In the genomic region with DNA sequence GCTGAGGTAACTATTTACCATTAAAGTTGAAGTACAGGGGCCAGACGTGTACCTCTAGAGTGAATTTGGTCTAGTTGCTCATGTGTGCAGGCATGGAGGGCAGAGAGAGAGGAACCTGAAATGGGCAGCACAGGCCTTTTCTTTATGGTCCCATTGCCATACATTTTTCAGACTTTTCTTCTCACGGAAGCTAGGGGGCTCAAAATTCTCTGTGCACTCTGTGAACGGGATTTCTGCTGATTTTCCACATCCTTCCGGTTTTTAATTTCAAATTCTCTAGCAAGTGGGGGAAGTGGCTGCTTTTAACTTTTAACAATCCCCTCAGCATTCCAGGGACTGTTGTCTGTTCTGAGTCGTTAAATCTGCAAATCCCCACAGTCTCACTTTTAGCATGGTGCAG, we compare ENCODE assay signal across 24 mouse cellular contexts.
DNase-seq lines count a peak whose midpoint lies in the region; ATAC-seq and TF ChIP-seq lines count a peak whose summit lies in the region.
"Had no signal": no experiment of that assay in that cellular context is flagged by ENCODE, and none has a peak within 500 bp of the region (broad histone marks: within the 10 kb centered on the region; RNA-seq: fewer than 3 reads in every experiment).

No protein-coding gene starts in this region.

- H3K9ac ChIP-seq in heart, adult 2 months (ENCODE audit: low read depth, low read length) = no peak overlapping the region
- no peak overlapping the region for H3K9ac ChIP-seq in kidney, embryonic 15.5 days
- no peak overlapping the region for H3K9ac ChIP-seq in liver, postnatal 0 days (replicated peaks)
- H3K9ac ChIP-seq in liver, embryonic 11.5 days (ENCODE audit: low read depth, low read length) = no peak overlapping the region
- H3K9ac ChIP-seq: embryonic facial prominence, embryonic 15.5 days; forebrain, embryonic 12.5 days; heart, embryonic 12.5 days; hindbrain, embryonic 12.5 days had no signal

- H3K9me3 ChIP-seq in kidney, embryonic 15.5 days (replicated peaks) = no peaks in the 10 kb centered on the region
- H3K9me3 ChIP-seq in liver, postnatal 0 days (ENCODE audit: low read length) = no peaks in the 10 kb centered on the region
- no peaks in the 10 kb centered on the region for H3K9me3 ChIP-seq in liver, embryonic 11.5 days (ENCODE audit: control insufficient read depth, low read length)
- H3K9me3 ChIP-seq: embryonic facial prominence, embryonic 15.5 days; forebrain, embryonic 12.5 days; heart, embryonic 12.5 days; hindbrain, embryonic 12.5 days; midbrain, embryonic 10.5 days had no signal

- H3K4me1 ChIP-seq in heart, adult 2 months (ENCODE audit: control insufficient read depth, insufficient read depth, low read length) = no peaks in the 10 kb centered on the region
- peaks cover 19% of the 10 kb centered on the region for H3K4me1 ChIP-seq in kidney, embryonic 15.5 days
- H3K4me1 ChIP-seq in liver, postnatal 0 days (ENCODE audit: insufficient read depth) = no peaks in the 10 kb centered on the region
- H3K4me1 ChIP-seq in liver, embryonic 11.5 days (replicated peaks; ENCODE audit: control insufficient read depth, insufficient read depth, low read length) = no peaks in the 10 kb centered on the region

- intact Hi-C loops in heart, adult 2 months (cut with DNase I) = no loop called here
- intact Hi-C loops in heart, postnatal 36 days (cut with DNase I) = no loop called here

- H3K27me3 ChIP-seq in heart, adult 2 months (ENCODE audit: control insufficient read depth, insufficient read depth, low read length) = no peaks in the 10 kb centered on the region
- H3K27me3 ChIP-seq in kidney, embryonic 15.5 days = no peaks in the 10 kb centered on the region
- no peaks in the 10 kb centered on the region for H3K27me3 ChIP-seq in liver, postnatal 0 days (ENCODE audit: insufficient read depth, low read length)
- no peaks in the 10 kb centered on the region for H3K27me3 ChIP-seq in liver, embryonic 11.5 days (replicated peaks; ENCODE audit: control insufficient read depth, insufficient read depth, low read length)
- H3K27me3 ChIP-seq: embryonic facial prominence, embryonic 15.5 days; forebrain, embryonic 12.5 days; heart, embryonic 12.5 days; hindbrain, embryonic 12.5 days had no signal

- H3K79me2 ChIP-seq in heart, adult 2 months (replicated peaks; ENCODE audit: control insufficient read depth, insufficient read depth, low read length) = no peaks in the 10 kb centered on the region

- no peaks in the 10 kb centered on the region for H3K36me3 ChIP-seq in heart, adult 2 months (ENCODE audit: control insufficient read depth, insufficient read depth, low read length)
- H3K36me3 ChIP-seq in kidney, embryonic 15.5 days = no peaks in the 10 kb centered on the region
- no peaks in the 10 kb centered on the region for H3K36me3 ChIP-seq in liver, postnatal 0 days (replicated peaks; ENCODE audit: insufficient read depth, low read length)
- H3K36me3 ChIP-seq in liver, embryonic 11.5 days (ENCODE audit: control insufficient read depth, insufficient read depth, low read length) = no peaks in the 10 kb centered on the region
- H3K36me3 ChIP-seq: embryonic facial prominence, embryonic 15.5 days; forebrain, embryonic 12.5 days; heart, embryonic 12.5 days; hindbrain, embryonic 12.5 days; midbrain, embryonic 10.5 days had no signal

- no peak overlapping the region for H3K27ac ChIP-seq in heart, adult 2 months
- H3K27ac ChIP-seq in kidney, embryonic 15.5 days = no peak overlapping the region
- H3K27ac ChIP-seq in liver, postnatal 0 days (ENCODE audit: low read depth) = no peak overlapping the region
- H3K27ac ChIP-seq in liver, embryonic 11.5 days (ENCODE audit: low read depth, low read length) = no peak overlapping the region
- H3K27ac ChIP-seq: embryonic facial prominence, embryonic 15.5 days; forebrain, embryonic 12.5 days; hindbrain, embryonic 12.5 days; midbrain, embryonic 10.5 days had no signal

- TF ChIP-seq CTCF in heart, adult 2 months (IDR thresholded peaks at IDR 0.05) = peak; percentile 20; the same call in 1 of the 2 replicates
- TF ChIP-seq CTCF in liver, postnatal 0 days (IDR thresholded peaks at IDR 0.05; ENCODE audit: low read depth) = peak; percentile 10; the same call in 1 of the 2 replicates
- TF ChIP-seq CTCF in brain, embryonic 14.5 days (IDR thresholded peaks at IDR 0.05; ENCODE audit: borderline replicate concordance, extremely low read depth, insufficient read depth, insufficient read length) = peak; percentile 25; the same call in 1 of the 2 replicates

- TF ChIP-seq EP300 in heart, adult 2 months (IDR thresholded peaks at IDR 0.05; ENCODE audit: insufficient read depth, low read depth, low read length) = no peak
- TF ChIP-seq EP300 in liver, postnatal 0 days (IDR thresholded peaks at IDR 0.05; ENCODE audit: low read depth) = no peak

- H3K4me3 ChIP-seq in heart, adult 2 months = no peak overlapping the region
- no peak overlapping the region for H3K4me3 ChIP-seq in kidney, embryonic 15.5 days (replicated peaks)
- no peak overlapping the region for H3K4me3 ChIP-seq in liver, postnatal 0 days (ENCODE audit: low read depth, low read length)
- no peak overlapping the region for H3K4me3 ChIP-seq in liver, embryonic 11.5 days (ENCODE audit: low read depth, low read length)
- H3K4me3 ChIP-seq: embryonic facial prominence, embryonic 15.5 days; forebrain, embryonic 12.5 days; heart, embryonic 12.5 days; hindbrain, embryonic 12.5 days; midbrain, embryonic 10.5 days had no signal

- ATAC-seq in kidney, embryonic 15.5 days (replicated peaks; ENCODE audit: low FRiP score) = 0 out of 2 replicates have a peak, but pooled peaks have one; percentile 26
- no peak for ATAC-seq in liver, postnatal 0 days
- no peak for ATAC-seq in liver, embryonic 11.5 days (replicated peaks; ENCODE audit: low FRiP score)
- ATAC-seq: CD4-positive, CD25-positive, alpha-beta regulatory T cell, adult 4 months; inflammation-experienced regulatory T-cells, adult 6 months had no signal

- no peak for TF ChIP-seq POLR2A in heart, adult 2 months (IDR thresholded peaks at IDR 0.05; ENCODE audit: insufficient read depth, low read depth, low read length)
- no peak for TF ChIP-seq POLR2A in brain, embryonic 14.5 days (IDR thresholded peaks at IDR 0.05; ENCODE audit: borderline replicate concordance, extremely low read depth, insufficient read depth, insufficient read length, poor library complexity, severe bottlenecking)

- 45% methylated on average over 5 of the region's 5 CpGs for WGBS in heart, adult 2 months
- WGBS in kidney, embryonic 15.5 days = 17% methylated on average over 5 of the region's 5 CpGs
- 56% methylated on average over 5 of the region's 5 CpGs for WGBS in liver, postnatal 0 days (ENCODE audit: insufficient replicate concordance)
- 56% methylated on average over 5 of the region's 5 CpGs for WGBS in liver, embryonic 11.5 days

- no peak overlapping the region for H3K4me2 ChIP-seq in kidney, embryonic 15.5 days
- no peak overlapping the region for H3K4me2 ChIP-seq in liver, postnatal 0 days (ENCODE audit: low read depth, low read length)
- H3K4me2 ChIP-seq in liver, embryonic 11.5 days = no peak overlapping the region
- H3K4me2 ChIP-seq: embryonic facial prominence, embryonic 15.5 days; forebrain, embryonic 12.5 days; heart, embryonic 12.5 days; hindbrain, embryonic 12.5 days had no signal

- DNase-seq in heart, adult 2 months = no peak
- DNase-seq in heart, postnatal 36 days = no peak
- DNase-seq in kidney, postnatal 14 days = no peak
- DNase-seq in liver, postnatal 0 days = no peak
- no peak for DNase-seq in liver, embryonic 11.5 days (ENCODE audit: low spot score)
- DNase-seq in brain, embryonic 14.5 days (ENCODE audit: low read depth) = no peak
- no peak for DNase-seq in right cerebral cortex, adult 18-20 months
- DNase-seq: adrenal gland, postnatal 14 days; cerebellum, adult 11-12 months; cerebellum, adult 9-11 months; gastrocnemius, postnatal 14 days; heart, postnatal 10 days; kidney, adult 2 months; kidney, postnatal 36 days; lung, postnatal 10 days; right cerebral cortex, postnatal 14 days had no signal
